Mouse (Mus musculus): Measurements from ENCODE around the gene H2-Ob.

DNA sequence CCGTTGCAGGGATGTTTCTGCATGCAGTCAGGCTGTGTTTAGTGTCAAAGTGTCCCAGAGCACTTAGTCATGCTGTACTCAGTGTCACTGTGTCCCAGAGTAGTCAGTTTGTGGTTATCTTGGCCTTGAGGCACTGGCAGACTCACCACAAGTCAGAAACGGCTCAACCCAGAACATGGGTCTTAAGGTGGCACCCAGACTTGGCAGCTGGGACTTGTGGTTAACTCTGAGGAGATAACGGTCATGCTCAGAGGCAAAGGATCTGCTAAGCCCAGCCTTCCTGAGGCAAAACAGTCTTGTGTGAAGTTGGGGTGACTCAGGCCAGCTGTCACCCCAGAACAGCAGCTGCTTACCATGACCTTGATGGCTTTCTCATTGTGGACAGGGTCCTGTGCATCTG, 28.1 kb upstream of the H2-Ob start:
- TF ChIP-seq CTCF (IDR thresholded peaks at IDR 0.05; ENCODE audit: control insufficient read depth, insufficient read depth, low read length) (no peak), POLR2A (IDR thresholded peaks at IDR 0.05; ENCODE audit: borderline replicate concordance, control insufficient read depth, low read depth, low read length) (no peak)

All from bone marrow, adult 2 months (tissue).